Mouse (Mus musculus) adrenal gland, adult 8-10 months (tissue): ENCODE measurements at regions not wholly inside any gene's neighbourhood (a gene's known extent, or its start where the extent isn't known, plus 50 kb on each side); places are given as distances from the start of the nearest gene placed in this dataset.

ENCODE experiments used
- DNase-seq: peaks from one replicate; pipeline ENCODE4 v3.0.0; 2022

DNA sequence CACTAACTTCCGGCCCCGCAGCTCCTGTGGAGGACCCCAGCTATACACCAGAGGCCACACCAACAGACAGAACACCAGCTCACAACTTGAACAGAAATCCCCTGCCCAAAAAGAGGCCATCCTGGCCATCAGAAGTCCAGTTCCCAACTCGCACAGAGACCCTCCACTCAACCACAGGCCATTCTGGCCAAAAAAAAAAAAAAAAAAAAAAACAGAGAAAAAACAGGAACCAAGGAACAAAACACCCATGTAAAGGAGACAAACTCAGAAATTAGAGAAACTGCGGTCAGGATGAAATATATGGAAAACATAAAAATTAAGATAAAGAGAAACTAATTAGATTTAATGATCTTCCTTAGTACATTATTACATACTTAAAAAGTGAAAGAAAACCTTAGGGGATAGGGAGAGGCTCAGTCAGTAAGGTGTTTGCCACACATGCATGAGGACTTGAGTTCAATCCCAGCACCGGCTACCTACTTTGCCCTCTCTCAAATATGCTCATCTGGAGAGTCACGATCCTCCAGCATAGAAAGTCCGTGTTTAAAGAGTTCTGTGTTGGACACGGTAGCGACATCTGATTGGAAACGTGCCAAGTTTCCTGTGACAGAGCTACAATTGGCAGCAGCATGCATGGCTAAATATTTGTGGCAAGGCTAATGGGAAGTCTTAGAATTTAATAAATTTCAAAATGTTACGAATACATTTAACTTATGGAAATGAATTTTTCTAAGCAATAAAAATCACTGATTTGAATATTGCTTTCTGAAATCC, 51.9 kb upstream of the Pde7b start:
- no peak for DNase-seq

DNA sequence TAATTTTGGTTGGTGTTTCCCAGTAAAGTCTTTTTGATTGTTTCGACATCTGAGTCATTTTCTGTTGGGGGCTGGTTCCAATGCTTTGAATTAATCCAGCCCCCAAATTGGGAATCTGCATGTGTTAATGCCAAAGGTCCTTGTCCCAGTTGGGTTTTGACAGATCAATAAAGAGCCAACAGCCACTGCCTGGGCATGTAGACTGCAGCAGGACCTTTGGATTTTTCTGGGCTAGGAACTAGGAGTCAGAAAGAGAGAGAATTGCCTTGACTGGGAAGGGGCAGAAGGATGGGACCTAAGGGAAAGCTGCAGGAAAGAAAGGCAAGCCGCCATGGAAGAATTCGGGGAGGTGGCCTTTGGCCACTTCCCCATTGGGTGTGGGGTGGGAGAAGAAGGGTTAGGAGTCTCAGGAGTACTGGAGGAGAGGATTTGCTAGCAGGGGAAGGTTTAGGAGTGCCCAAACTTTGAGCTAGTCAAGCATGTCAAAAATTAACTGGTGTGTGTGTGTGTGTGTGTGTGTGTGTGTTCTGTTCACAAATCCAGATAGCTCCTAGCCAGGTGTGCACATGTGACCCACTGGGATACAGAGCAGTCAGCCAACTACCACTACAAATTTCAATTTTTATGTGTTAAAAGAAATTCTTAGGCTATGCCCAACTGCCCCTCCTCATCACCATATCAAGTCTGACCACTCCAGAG, 51.0 kb upstream of the Pde7b start:
- no peak for DNase-seq
